Mouse (Mus musculus): ENCODE measurements around the gene Gpr132. TPM values are rescaled to one million over a fixed set of nuclear protein-coding genes. Genes with fewer than 3 reads are reported as not detected.

Gpr132 gene
- total RNA-seq, 2 experiments from 2014 or later: 0.10 to 0.18 TPM

Other genes starting within 250 kb of the Gpr132 start
- 100 to 1,000 TPM; 221 to 269 TPM for gene Adssl1, start 248.2 kb downstream of the Gpr132 start, total RNA-seq (2021)
- gene Siva1, start 223.5 kb downstream of the Gpr132 start, total RNA-seq (2021): 10 to 100 TPM; 42.9 to 43.8 TPM
- 100 to 1,000 TPM; 258 to 259 TPM for gene Akt1, start 193.3 kb downstream of the Gpr132 start, total RNA-seq (2021)
- 1 to 10 TPM; 2.2 to 3.1 TPM for gene Zbtb42, start 189.4 kb downstream of the Gpr132 start, total RNA-seq (2021)
- 10 to 100 TPM; 10.2 to 11.4 TPM for gene Cep170b, start 147.8 kb downstream of the Gpr132 start, total RNA-seq (2021)
- gene Pld4, start 107.6 kb downstream of the Gpr132 start, total RNA-seq (2021): 10 to 100 TPM; 12.5 TPM
- gene Ahnak2, start 65.6 kb downstream of the Gpr132 start, total RNA-seq (2021): 10 to 100 TPM; 26.7 to 32.1 TPM
- 1 to 10 TPM in 1 of 2 experiments, under 1 TPM in 1; 0.96 to 1.4 TPM for gene Clba1, start 59.3 kb downstream of the Gpr132 start, total RNA-seq (2021)
- 10 to 100 TPM; 17.1 to 20.6 TPM for gene Cdca4, start 38.8 kb downstream of the Gpr132 start, total RNA-seq (2021)
- gene Jag2, start 61.5 kb upstream of the Gpr132 start, total RNA-seq (2021): 10 to 100 TPM; 60.4 to 60.8 TPM
- gene Nudt14, start 73.9 kb upstream of the Gpr132 start, total RNA-seq (2021): 10 to 100 TPM; 23.7 to 27.2 TPM
- 10 to 100 TPM; 18.4 to 19.4 TPM for gene Btbd6, start 108.3 kb upstream of the Gpr132 start, total RNA-seq (2021)
- gene Brf1, start 132.5 kb upstream of the Gpr132 start, total RNA-seq (2021): 10 to 100 TPM; 44.2 to 52.2 TPM
- 10 to 100 TPM; 81.4 to 82.4 TPM for gene Pacs2, start 146.3 kb upstream of the Gpr132 start, total RNA-seq (2021)
- gene Tex22, start 206.3 kb upstream of the Gpr132 start, total RNA-seq (2021): 1 to 10 TPM in 1 of 2 experiments, under 1 TPM in 1; 0.65 to 1.0 TPM
- gene Mta1, start 230.1 kb upstream of the Gpr132 start, total RNA-seq (2021): 10 to 100 TPM; 68.8 to 71.8 TPM